Mouse (Mus musculus) MEL (cell line): ENCODE results near the gene Olfr1031.

Source experiments
- CTCF ChIP-seq, 3 experiments: IDR thresholded peaks in 2 of 3; conservative IDR thresholded peaks in 1 of 3; 2 replicates each; pipeline ENCODE4 v1.5.1; 2011 to 2012; ENCODE audit warnings: low read length in 3 of 3, low read depth in 2 of 3, mild to moderate bottlenecking in 2 of 3, improper control_type of control experiment in 1 of 3, inconsistent platforms in 1 of 3, mixed read lengths in 1 of 3, moderate library complexity in 1 of 3; ENCODE audit not compliant: control insufficient read depth in 1 of 3, insufficient read depth in 1 of 3, poor library complexity in 1 of 3, severe bottlenecking in 1 of 3
- POLR2A ChIP-seq, 2 experiments: IDR thresholded peaks; 2 replicates each; pipeline ENCODE4 v1.6.1; 2011 to 2012; ENCODE audit warnings: low read length in 2 of 2, mild to moderate bottlenecking in 2 of 2, control low read depth in 1 of 2, improper control_type of control experiment in 1 of 2, low read depth in 1 of 2, moderate library complexity in 1 of 2; ENCODE audit not compliant: control insufficient read depth in 1 of 2, insufficient read depth in 1 of 2, poor library complexity in 1 of 2
- POLR2AphosphoS5 ChIP-seq: IDR thresholded peaks from 2 replicates; pipeline ENCODE4 v1.6.1; 2012; ENCODE audit warnings: low read depth, borderline replicate concordance, mild to moderate bottlenecking, inconsistent platforms, low read length, moderate library complexity, mixed read lengths
- SMC3 ChIP-seq: IDR thresholded peaks from 2 replicates; pipeline ENCODE4 v1.6.1; 2011; ENCODE audit warnings: low read depth, low read length, improper control_type of control experiment
- ZC3H11A ChIP-seq: IDR thresholded peaks from 2 replicates; pipeline ENCODE4 v1.6.1; 2012; ENCODE audit warnings: low read depth, mild to moderate bottlenecking, inconsistent platforms, low read length, improper control_type of control experiment

DNA sequence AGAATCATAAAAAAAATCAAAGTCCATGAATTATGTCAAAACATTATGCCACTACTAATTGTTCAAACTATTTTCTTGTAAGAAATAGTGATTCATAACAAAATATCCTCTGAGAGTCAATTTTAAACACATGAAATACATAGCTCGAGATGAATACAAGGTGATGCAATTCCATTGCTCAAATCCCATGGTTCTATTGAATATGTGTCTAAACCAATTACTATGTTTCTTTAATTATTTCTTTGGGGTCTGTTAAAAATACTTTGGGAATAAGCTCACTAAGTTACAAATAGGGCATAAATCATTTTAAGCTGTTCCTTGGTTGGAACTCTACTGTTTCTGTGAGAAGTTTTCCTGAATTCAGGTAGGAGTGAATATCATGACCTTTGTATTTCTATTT, 11.1 kb upstream of the Olfr1031 start, which contains the start of gene Olfr1030:
- TF ChIP-seq ZC3H11A (no peak), POLR2A (IDR thresholded peaks at IDR 0.05; ENCODE audit: control insufficient read depth in 1 of 2, insufficient read depth in 1 of 2, low read depth in 1 of 2, low read length in 2 of 2, poor library complexity in 1 of 2) (no peak), CTCF (IDR thresholded peaks at IDR 0.05 in 2 of 3, conservative IDR thresholded peaks at IDR 0.05 in 1 of 3; ENCODE audit: control insufficient read depth in 1 of 3, insufficient read depth in 1 of 3, low read depth in 2 of 3, low read length in 3 of 3, poor library complexity in 1 of 3, severe bottlenecking in 1 of 3) (no peak), POLR2AphosphoS5 (no peak), SMC3 (no peak)
